Mouse (Mus musculus) retina, embryonic 14.5 days (tissue): ENCODE measurements at regions not wholly inside any gene's neighbourhood (a gene's known extent, or its start where the extent isn't known, plus 50 kb on each side); places are given as distances from the start of the nearest gene placed in this dataset.

Source experiments
- DNase-seq: peaks from one replicate; pipeline ENCODE4 v3.0.0-alpha.2; 2015; ENCODE audit warnings: low spot score

DNA sequence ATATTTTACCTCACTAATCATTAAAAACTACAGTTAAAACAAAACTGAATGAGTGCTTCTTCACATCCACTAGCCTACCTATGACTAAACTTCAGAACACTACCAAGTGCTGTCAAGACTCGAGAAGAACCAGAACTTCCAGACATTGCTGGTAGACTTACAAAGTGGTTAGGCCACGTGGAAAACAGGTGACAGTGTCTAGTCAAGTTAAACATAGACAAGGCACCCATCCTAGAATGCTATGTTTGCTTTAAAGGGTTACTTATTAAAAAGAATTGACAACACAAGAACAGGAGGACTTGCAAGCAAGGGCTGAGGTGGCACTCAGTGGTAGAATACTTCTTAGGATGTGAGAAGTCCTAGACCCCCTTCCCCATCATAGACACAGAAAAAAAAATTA lies 330.9 kb upstream of the Mmadhc start:
- no peak for DNase-seq

DNA sequence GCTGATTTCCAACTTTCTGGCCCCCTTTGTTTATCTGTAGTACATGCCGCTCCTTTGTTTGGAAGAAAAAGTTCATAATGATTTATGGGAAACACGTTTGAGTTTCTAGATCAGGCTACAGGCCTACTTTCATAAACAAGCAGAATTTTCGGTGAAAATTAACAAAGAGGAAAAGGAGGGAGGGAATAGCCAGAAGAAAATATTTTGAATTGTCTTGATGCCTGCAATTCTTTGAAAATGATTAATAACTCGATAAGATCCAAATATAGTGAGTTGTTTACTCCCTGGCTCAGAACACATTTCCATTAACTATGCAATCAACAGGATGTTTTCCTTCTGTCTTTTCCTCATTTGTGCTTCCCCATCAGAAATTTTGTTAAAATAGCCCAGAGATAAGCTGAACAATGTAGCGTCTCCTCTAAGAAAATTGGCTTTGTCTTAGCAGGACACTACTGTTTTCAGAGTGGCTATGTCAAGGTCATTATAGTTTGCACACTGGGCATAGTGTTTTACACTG lies 328.7 kb upstream of the Mmadhc start:
- DNase-seq, result no peak

DNA sequence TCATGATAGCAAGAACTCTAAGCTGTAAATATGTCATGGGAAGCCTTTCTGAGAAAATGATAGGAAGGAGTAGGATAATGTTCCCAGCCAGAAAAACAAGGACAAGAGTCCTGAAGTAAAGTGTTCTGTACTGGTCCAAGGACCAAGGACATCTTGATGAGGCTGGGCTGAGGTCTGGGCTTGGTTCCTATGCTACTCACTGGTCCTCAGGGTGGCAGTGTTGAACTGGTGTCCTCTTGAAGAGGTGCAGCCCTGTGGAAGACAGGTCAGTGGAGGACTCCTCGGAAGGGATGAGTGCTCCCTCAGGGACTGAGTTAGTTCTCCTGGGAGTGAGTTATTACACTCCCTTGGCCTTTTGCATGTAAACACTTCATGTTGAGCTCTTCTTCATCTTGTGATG lies 312.5 kb upstream of the Mmadhc start:
- peak; percentile 31 for DNase-seq

DNA sequence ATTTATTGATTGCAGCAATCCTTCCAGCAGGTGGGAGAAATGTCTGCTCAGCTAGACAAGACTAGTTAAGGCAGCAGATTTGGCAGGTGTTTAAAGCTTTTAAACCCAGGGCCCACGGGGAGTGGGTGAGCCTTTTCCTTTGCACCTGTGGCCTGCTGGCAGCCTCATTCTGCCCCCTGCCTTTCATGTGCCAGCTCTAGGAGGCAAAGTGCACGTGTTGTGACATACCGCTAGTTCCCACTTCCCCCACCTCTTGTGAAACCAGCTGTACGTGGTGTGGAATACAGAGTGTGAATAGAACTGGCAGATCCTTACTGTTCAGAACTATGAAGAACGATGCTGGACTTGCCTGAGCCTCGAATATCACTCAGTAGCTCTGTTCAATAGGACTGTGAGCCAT lies 292.6 kb upstream of the Mmadhc start:
- no peak for DNase-seq

DNA sequence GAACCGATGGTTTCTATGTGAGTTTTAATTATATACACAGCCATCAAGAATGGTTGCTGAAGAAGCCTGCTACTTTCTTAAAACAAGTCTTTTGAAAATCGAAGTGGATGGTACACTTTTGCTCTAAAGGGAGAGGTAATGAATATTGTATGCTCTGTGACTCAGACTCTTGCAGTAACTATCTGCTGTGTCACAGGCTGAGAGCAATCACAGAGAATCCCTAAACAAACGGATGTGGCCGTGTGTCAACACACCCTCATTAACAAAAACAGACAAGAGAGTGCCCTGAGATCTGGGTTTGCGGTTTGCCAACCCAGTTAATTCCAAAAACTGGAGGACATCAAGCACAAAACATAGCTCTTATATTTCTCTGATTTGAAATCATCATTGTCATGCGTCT lies 292.1 kb upstream of the Mmadhc start:
- no peak for DNase-seq

DNA sequence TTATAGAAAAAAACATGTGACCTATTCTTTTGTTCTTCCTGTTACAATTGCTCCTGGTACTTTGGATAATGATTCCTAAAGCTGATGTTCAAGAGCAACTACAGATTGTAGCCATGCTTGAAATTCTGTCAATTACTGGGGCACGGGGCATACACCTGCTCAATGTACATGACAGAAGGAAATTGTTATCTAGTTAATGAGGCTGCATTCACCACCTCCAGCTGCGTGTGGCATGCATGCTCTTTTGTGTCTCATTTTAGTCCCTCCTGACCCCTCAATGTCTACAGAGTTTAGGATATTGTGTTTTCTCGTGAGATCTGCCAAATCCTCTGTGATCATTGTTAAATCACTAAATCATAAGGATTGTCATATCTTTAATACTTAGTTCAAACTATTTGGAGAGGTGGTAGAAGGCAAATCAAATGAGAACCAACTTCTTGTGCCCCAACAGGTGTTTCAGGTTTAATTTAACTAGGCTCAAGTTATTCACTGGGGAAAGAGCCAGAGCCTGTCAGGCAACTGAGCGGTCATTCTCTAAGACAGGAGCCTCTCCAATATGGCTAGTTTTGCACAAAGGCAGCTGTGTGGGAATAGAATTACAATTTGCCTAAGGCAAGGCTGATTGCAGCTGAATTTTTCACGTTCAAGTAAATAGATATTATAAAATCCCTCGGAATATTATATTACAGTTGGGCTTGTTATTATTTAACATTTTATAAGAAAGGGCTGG lies 289.9 kb upstream of the Mmadhc start:
- peak; percentile 74 for DNase-seq

DNA sequence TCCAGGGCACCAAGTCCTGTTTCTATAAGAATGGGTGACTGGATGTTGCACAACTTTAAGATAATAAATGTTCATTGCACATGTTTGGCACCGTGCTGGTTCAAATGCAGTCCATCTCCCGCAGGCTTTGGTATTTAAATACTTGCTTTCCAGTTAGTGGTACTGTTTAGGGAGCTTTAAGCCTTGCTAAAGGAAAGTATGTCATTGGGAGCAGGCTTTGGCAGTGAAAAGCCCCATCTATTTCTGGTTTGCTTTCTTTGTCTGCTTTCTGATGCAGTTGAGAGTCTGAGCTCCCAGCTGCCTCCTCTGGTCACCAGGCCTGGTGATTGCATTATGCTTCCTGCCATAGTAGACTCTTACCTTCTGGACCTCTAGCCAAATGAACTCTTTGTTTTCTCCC lies 283.0 kb upstream of the Mmadhc start:
- no peak for DNase-seq

DNA sequence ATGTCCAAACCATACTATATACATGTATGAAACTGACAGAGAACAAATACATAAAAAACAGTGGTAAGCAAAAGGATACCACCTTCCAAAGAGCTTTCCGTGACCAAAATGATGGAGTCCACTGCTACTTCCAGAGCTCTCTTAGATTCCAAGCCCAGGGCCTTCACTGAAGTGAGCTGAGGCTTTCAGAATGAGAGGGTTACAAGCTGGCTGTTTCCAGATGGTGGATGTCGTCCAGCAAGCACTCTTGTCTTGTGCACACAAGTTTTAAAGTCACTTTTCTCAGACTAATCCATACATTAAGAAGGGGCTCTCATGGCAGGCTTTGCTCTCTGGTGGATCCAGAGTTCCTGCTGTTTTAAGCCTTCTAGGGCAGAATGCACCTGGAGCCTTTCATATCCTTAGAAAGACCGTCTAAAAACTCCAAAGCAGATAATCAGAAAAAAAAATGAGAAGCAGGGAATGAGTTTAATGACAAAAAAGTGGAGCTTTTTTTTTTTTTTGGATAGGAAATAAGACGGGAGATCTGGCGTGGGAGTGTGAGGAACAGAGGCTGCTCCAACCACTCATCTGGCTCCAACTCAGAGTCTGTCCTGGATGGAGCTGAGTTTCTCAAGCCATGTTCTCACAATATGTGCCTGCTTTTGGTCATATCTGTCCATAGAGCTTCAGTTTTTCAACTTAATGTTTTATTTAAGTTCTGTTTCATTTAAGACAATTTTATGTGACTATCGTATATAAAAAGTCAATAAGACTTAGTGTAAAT lies 281.9 kb upstream of the Mmadhc start:
- no peak for DNase-seq

DNA sequence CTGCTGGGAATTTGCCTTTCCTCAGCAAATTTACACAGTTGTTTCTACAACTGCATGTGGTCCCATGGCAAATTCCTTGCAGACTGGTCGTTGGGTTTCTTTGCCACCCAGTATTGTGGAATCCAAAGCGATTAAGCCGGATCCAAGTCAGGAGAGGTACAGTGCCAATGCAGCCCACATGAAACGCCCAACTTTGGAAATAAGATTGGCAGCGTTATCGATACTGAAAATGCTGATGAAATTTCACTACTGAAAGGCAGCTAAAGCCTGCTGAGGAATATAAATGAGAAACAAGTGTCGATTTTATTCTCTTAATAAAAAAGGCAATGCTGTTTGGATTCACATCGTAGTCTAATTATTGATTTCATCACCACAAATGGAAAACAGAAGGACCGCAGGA lies 281.1 kb upstream of the Mmadhc start:
- no peak for DNase-seq

DNA sequence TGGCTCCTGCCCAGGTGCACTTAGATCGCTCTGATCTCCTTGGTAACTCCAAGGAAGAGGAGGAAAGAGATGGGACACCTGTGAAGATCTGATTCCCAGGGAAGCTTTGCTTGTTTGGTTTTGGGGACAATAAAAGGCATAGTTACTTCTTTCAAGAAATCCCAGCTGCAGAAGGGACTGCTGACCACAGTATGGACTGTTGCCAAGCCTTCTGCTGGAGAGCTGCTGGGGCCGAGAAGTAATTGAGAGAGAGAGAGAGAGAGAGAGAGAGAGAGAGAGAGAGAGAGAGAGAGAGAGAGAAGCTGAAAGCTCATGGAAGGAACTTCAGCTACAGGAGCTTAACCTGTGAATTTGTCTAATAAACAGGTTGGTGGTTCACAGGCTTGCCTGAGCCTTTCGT lies 276.9 kb upstream of the Mmadhc start:
- DNase-seq, result no peak

DNA sequence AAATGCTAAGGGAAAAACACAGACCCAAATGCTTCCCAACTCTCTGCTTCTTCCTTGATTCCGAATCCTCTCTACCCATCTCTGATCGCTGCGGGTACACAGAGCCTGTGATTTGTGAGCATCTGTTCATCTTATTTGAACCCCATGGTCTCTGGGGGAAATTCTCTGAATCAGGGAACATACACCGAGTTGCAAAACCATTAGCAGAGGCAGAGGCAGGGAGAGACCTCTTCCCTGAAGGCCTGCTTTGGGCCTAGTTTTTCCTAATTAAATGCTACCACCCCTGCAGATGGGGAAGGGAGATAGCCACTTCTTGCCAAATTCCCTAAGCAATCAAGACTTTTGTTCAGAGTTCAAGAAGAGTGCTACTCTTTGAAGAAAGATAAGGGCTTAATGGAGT lies 274.4 kb upstream of the Mmadhc start:
- no peak for DNase-seq

DNA sequence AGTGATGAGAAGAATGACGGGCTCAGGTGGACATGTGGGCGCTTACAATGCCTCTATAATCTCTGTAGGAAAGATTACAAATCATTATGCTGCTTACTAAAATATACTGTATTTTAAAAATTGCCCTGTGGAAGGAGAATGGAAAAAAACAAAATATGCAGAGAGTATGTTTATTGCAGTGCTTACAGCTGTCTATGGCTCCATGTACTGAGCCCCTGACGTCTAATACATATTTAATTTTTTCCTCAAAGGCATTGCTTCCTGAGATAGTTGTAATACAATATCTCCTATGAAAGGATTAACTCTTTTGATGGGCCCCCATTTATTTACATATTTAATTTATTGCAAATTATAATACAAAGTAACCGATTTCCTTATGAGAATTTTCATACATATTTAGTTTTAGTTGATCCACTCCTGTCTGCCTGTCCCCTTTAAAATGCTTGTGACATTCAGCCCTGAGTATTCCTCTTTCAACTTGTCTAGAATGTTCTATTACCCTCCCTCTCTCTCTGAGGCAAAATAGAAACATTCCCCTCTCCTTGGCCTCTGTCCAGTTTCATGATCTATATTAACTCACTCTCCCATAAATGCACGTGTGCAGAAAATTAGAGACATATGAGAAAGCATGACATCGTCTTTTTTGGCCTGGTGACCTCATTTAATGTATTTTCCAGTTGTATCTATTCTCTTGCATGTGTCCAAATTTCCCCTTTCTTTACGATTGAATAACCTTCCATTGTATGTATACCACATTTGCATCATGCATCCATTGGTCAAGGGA lies 273.1 kb upstream of the Mmadhc start:
- no peak for DNase-seq

DNA sequence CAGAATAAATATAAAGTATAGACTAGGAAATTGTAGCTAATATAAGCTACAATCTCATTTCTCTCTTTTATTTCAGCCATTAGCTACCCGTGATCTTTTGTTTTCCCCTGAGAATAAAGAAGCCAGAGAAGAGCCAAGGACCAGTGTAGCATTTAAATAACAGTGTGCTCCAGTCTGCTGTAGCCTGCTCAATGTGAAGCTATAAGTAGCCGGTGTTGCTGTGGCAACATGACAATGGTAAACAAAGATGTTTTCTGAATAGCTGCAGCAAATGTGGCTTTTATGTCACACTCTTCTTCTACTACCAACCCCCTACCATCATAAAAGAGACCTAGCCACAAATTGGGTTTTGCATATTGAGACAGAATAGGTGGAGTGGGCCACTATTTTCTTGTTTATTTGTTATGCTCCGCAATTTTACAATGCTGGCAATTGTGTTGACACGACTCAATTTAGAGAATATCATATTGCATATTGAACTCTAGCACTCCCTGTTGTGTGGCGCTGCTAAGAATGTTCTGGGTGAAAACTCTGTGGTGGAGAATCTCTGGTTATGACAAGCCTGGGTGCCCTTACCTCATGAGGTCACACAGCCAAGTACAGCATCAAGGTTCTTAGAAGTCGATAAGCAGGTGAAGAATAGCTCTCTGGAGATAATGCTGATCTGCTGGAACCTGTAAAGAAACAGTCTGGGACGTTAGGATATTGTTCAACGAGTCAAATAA lies 272.3 kb upstream of the Mmadhc start:
- DNase-seq, result no peak

DNA sequence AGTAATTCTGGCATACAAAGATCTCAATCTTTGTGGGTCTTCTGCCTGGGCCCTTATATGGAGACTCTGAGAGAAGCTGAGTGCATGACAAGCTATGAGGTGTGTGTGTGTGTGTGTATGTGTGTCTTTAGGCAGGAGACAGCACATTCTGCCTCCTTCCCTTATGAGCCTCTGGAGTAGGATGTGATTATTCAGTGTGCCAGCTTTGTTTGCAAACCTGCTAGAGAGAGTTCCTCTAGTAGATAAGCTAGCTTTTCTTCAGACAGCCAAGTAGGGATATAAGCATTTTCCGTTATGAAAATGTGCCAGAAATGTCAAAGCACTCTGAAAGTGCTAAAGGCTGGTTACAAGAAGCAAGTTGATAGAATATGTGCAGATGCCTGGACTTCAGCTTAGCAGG lies 270.9 kb upstream of the Mmadhc start:
- no peak for DNase-seq

DNA sequence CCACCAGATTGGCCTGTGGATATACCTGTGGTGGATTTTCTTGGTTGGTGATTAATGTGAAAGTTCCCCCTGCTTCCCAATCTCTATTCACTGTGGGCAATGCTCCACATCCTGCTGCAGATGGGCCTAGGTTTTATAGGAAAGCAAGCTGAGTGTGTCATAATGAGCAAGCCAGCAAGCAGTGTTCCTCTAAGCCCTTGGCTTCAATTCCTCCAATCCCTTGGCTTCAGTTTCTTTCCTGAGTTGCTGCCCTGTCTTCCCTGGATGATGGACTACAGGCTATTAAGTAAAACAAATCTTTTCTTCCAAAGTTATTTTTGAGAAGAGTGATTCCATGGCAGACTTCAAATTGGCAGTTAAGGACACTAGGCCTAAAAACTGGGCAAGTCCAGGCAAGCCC lies 257.4 kb upstream of the Mmadhc start:
- DNase-seq, result no peak

DNA sequence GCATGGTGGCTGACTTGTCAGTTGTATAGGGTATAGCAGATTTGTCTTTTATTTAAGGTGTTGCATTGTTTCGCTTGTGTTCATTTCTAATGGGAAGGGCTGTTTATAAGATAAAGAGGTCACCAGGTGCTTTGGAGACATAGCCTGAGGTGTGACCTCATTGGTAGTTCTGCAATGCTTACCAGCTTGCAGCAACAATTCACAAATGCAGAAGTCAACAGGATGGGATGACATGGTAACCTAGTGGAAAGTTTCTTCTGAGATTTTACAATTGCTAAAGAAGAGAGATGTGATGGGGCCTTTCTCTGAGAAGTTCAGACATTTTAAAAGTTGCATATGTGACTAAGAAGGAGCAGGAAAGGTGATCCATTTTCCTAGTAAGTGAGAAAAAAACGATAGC lies 255.8 kb upstream of the Mmadhc start:
- DNase-seq, result no peak

DNA sequence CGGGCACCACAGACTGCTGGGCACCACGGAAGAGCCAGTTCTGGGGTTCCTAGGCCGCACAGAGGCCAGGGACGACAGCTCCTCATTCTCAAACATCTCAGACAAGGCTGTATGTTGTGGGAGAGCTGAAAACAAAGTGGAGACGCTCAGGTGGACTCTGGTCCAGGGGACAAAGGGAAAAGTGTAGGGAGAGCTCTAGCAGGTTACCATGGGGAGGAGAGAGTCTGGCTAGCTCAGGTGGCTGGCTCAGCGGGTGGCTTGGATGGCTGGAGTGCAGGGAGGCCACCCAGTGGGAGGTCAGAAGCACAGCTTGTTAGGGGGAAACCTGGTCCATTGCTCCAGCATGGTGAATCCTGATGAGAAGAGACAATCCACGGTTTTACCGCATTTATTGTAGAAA lies 253.3 kb upstream of the Mmadhc start:
- no peak for DNase-seq

DNA sequence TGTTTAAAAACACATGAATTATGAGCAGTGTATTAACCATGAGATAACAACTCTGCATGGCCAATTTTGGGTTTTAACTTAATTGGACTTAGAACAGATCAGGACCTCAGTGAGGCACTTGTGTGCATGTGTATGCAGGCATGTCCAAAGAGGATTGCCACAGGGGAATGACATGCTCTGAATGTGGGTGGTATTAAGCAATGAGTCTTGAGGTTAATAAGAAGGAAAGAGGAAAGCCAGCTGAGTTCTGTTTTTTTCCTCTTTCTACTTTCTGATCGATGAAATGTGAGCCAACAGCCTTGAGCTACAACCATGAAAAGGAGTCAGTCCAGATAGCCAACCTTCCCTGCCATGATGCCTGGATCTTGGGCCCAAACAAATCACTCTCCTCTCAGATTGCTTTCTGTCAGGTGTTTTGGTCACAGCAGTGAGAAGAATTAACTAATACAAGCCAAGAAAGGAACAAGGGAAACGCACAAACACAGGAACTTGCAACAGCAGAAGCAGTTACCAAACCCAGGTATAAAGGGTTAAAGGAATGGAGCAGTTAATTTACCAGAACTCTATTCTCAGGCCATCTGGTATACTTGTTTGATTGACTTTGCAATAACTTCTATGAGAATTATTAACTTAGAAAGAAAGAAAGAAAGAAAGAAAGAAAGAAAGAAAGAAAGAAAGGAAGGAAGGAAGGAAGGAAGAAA lies 243.3 kb upstream of the Mmadhc start:
- DNase-seq, result no peak

DNA sequence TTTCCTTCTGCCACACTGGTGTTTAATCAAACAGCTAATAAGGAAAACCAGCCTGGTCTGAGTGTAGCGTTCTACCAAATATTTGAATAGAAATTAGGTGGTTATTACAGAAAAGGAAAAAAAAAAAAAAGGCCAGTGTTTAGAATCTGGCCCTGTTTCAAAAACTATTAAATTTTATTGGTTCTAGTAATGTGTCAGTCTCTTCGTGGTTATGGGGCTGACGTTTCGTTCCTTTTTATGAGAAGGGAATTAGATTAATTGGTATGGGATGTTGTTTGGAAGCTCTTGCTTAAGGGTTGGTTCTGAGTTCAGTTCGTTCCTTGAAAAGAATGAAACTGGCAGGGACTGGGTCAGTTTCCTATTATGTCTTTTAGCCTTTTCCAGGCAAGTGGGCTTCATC lies 241.5 kb upstream of the Mmadhc start:
- no peak for DNase-seq

DNA sequence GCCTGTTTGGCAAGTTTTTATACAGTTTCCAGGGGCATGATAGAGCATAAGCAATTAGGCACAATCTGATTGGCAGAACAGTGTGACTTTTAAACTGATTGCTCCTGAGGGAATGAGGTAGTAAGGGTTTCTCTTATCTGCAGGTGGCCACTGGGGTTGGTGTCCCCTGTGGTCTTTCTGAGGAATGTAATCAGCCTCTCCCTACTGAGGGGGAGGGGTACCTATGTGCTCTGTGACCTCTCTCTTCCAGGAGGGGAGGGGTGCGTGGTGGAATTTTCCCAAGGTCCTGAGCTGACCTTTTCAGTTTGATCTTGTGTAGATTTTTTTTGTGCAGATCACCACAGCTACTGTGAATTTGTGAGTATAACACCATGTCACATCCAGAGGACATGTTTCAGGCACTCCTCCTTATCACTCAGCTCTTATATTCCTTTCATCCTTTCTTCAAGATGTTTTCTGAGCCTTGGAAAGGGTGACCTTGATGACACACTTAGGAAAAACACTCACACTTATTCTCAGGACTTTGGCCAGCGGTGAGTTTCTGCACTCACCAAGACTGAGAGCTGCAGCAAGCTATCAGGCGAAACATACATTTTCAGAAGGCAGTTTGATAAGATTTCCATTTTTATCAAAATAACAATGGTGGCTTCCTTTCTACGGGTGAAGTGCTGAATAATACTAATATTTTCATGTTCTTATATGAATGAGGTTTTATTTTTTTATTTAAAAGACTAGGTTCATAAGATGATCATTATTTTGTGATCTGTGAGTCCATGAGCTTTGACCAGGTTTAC lies 238.7 kb upstream of the Mmadhc start:
- DNase-seq, result no peak

DNA sequence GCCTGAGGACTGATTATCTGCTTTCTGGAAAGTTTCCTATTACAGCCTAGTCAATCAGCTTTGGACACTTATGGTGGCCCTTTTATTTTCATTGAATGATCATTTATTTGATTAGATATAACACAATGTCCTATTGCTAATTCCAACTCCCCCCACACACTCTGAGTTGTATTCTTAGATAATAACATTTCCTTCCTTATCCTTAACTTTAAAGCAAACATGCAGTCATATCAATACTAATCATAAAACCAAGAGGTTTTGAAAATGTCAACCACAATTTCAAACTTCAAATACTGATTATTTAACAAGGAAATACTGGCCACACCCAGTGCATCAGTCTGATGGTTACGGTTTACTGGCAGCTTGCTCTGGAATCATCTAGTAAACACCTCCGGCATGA lies 237.1 kb upstream of the Mmadhc start:
- DNase-seq, result no peak
